Mouse (Mus musculus): ENCODE data around the gene Ap3s2. TPM values are rescaled to one million over a fixed set of nuclear protein-coding genes. Genes with fewer than 3 reads are reported as not detected.

Ap3s2 gene
- total RNA-seq, 1 experiment, result 11.0 TPM

GRCm38 (mm10) chr7:79860811-79861210 is 59.6 kb downstream of the Ap3s2 start, which contains the start of gene Anpep:
Gene Anpep, minus strand, starts transcription at chr7:79861059.
- Histone ChIP-seq H3K4me3 (ENCODE audit: insufficient read depth in 1 of 2, low read depth in 1 of 2, low read length in 2 of 2, poor library complexity in 1 of 2, severe bottlenecking in 1 of 2) (no peak within 1 kb of the TSS), H3K9me3 (ENCODE audit: control insufficient read depth, insufficient read depth, low read depth, low read length) (no peaks in the 10 kb centered on the region), H3K4me1 (ENCODE audit: control insufficient read depth in 2 of 2, insufficient read depth in 2 of 2, low read length in 2 of 2, poor library complexity in 1 of 2) (peaks cover 7 to 20% of the 10 kb centered on the region in 2 experiments; a peak in 3 of 4 replicates), H3K36me3 (ENCODE audit: control insufficient read depth, insufficient read depth, low read length, poor library complexity, severe bottlenecking) (no peaks in the 10 kb centered on the region), H3K27ac (ENCODE audit: insufficient read depth, low read depth, low read length, poor library complexity, severe bottlenecking) (no peak within 1 kb of the TSS), H3K9ac (ENCODE audit: insufficient read depth, low read depth, low read length, poor library complexity, severe bottlenecking) (no peak within 1 kb of the TSS)
- DNase-seq (ENCODE audit: low read depth, low spot score), result no peak
- in situ Hi-C loops (cut with MboI; ENCODE audit: low sequenced_read_pairs in 2 of 2, unreplicated experiment in 2 of 2), result no loop called here
- TF ChIP-seq MAFK (IDR thresholded peaks at IDR 0.05; ENCODE audit: insufficient read depth, low read depth, low read length), result no peak
- TF ChIP-seq ZC3H11A (IDR thresholded peaks at IDR 0.05; ENCODE audit: borderline replicate concordance, low read depth, low read length), result no peak
- TF ChIP-seq ZNF384 (IDR thresholded peaks at IDR 0.05; ENCODE audit: low read depth, low read length), result no peak
- TF ChIP-seq HCFC1 (IDR thresholded peaks at IDR 0.05; ENCODE audit: borderline replicate concordance, insufficient read depth, low read length), result no peak
- TF ChIP-seq CHD2 (IDR thresholded peaks at IDR 0.05; ENCODE audit: low read depth, low read length), result no peak

GRCm38 (mm10) chr7:79858956-79859630 is 61.4 kb downstream of the Ap3s2 start:
- Histone ChIP-seq H3K27ac (ENCODE audit: insufficient read depth, low read depth, low read length, poor library complexity, severe bottlenecking) (no peak overlapping the region), H3K4me1 (ENCODE audit: control insufficient read depth in 2 of 2, insufficient read depth in 2 of 2, low read length in 2 of 2, poor library complexity in 1 of 2) (peaks cover 7 to 20% of the 10 kb centered on the region in 2 experiments; a peak in 3 of 4 replicates), H3K36me3 (ENCODE audit: control insufficient read depth, insufficient read depth, low read length, poor library complexity, severe bottlenecking) (no peaks in the 10 kb centered on the region), H3K9ac (ENCODE audit: insufficient read depth, low read depth, low read length, poor library complexity, severe bottlenecking) (no peak overlapping the region), H3K9me3 (ENCODE audit: control insufficient read depth, insufficient read depth, low read depth, low read length) (no peaks in the 10 kb centered on the region), H3K4me3 (ENCODE audit: insufficient read depth in 1 of 2, low read depth in 1 of 2, low read length in 2 of 2, poor library complexity in 1 of 2, severe bottlenecking in 1 of 2) (no peak overlapping the region)
- DNase-seq (ENCODE audit: low read depth, low spot score), result no peak
- TF ChIP-seq ZNF384 (IDR thresholded peaks at IDR 0.05; ENCODE audit: low read depth, low read length) (no peak), ZC3H11A (IDR thresholded peaks at IDR 0.05; ENCODE audit: borderline replicate concordance, low read depth, low read length) (no peak), CHD2 (IDR thresholded peaks at IDR 0.05; ENCODE audit: low read depth, low read length) (no peak), HCFC1 (IDR thresholded peaks at IDR 0.05; ENCODE audit: borderline replicate concordance, insufficient read depth, low read length) (no peak), MAFK (IDR thresholded peaks at IDR 0.05; ENCODE audit: insufficient read depth, low read depth, low read length) (no peak)
- in situ Hi-C loops (cut with MboI; ENCODE audit: low sequenced_read_pairs in 2 of 2, unreplicated experiment in 2 of 2), result no loop called here

GRCm38 (mm10) chr7:79858202-79858934 is 62.1 kb downstream of the Ap3s2 start:
- TF ChIP-seq MAFK (IDR thresholded peaks at IDR 0.05; ENCODE audit: insufficient read depth, low read depth, low read length) (no peak), ZNF384 (IDR thresholded peaks at IDR 0.05; ENCODE audit: low read depth, low read length) (no peak), ZC3H11A (IDR thresholded peaks at IDR 0.05; ENCODE audit: borderline replicate concordance, low read depth, low read length) (no peak), CHD2 (IDR thresholded peaks at IDR 0.05; ENCODE audit: low read depth, low read length) (no peak), HCFC1 (IDR thresholded peaks at IDR 0.05; ENCODE audit: borderline replicate concordance, insufficient read depth, low read length) (no peak)
- no peak overlapping the region for H3K27ac ChIP-seq (ENCODE audit: insufficient read depth, low read depth, low read length, poor library complexity, severe bottlenecking)
- H3K9me3 ChIP-seq (ENCODE audit: control insufficient read depth, insufficient read depth, low read depth, low read length), result no peaks in the 10 kb centered on the region
- in situ Hi-C loops (cut with MboI; ENCODE audit: low sequenced_read_pairs in 2 of 2, unreplicated experiment in 2 of 2), result no loop called here
- DNase-seq (ENCODE audit: low read depth, low spot score), result no peak
- H3K36me3 ChIP-seq (ENCODE audit: control insufficient read depth, insufficient read depth, low read length, poor library complexity, severe bottlenecking), result no peaks in the 10 kb centered on the region
- H3K4me1 ChIP-seq (ENCODE audit: control insufficient read depth in 2 of 2, insufficient read depth in 2 of 2, low read length in 2 of 2, poor library complexity in 1 of 2), result peaks cover 7 to 20% of the 10 kb centered on the region in 2 experiments; a peak in 3 of 4 replicates
- no peak overlapping the region for H3K4me3 ChIP-seq (ENCODE audit: insufficient read depth in 1 of 2, low read depth in 1 of 2, low read length in 2 of 2, poor library complexity in 1 of 2, severe bottlenecking in 1 of 2)
- H3K9ac ChIP-seq (ENCODE audit: insufficient read depth, low read depth, low read length, poor library complexity, severe bottlenecking), result no peak overlapping the region

GRCm38 (mm10) chr7:79856305-79856704 is 64.1 kb downstream of the Ap3s2 start:
- no peaks in the 10 kb centered on the region for H3K36me3 ChIP-seq (ENCODE audit: control insufficient read depth, insufficient read depth, low read length, poor library complexity, severe bottlenecking)
- in situ Hi-C loops (cut with MboI; ENCODE audit: low sequenced_read_pairs in 2 of 2, unreplicated experiment in 2 of 2), result no loop called here
- no peak overlapping the region for H3K9ac ChIP-seq (ENCODE audit: insufficient read depth, low read depth, low read length, poor library complexity, severe bottlenecking)

More at GRCm38 (mm10) chr7:79856305-79856704, 64.1 kb downstream of the Ap3s2 start:
- no peak for DNase-seq (ENCODE audit: low read depth, low spot score)
- Histone ChIP-seq H3K4me1 (ENCODE audit: control insufficient read depth in 2 of 2, insufficient read depth in 2 of 2, low read length in 2 of 2, poor library complexity in 1 of 2) (peaks cover 7 to 8% of the 10 kb centered on the region in 2 experiments; a peak in 2 of 4 replicates), H3K27ac (ENCODE audit: insufficient read depth, low read depth, low read length, poor library complexity, severe bottlenecking) (no peak overlapping the region), H3K4me3 (ENCODE audit: insufficient read depth in 1 of 2, low read depth in 1 of 2, low read length in 2 of 2, poor library complexity in 1 of 2, severe bottlenecking in 1 of 2) (no peak overlapping the region), H3K9me3 (ENCODE audit: control insufficient read depth, insufficient read depth, low read depth, low read length) (no peaks in the 10 kb centered on the region)
- TF ChIP-seq ZC3H11A (IDR thresholded peaks at IDR 0.05; ENCODE audit: borderline replicate concordance, low read depth, low read length) (no peak), ZNF384 (IDR thresholded peaks at IDR 0.05; ENCODE audit: low read depth, low read length) (no peak), CHD2 (IDR thresholded peaks at IDR 0.05; ENCODE audit: low read depth, low read length) (no peak), HCFC1 (IDR thresholded peaks at IDR 0.05; ENCODE audit: borderline replicate concordance, insufficient read depth, low read length) (no peak), MAFK (IDR thresholded peaks at IDR 0.05; ENCODE audit: insufficient read depth, low read depth, low read length) (no peak)
